Mouse (Mus musculus) adipocyte (in vitro differentiated cells): Measurements from ENCODE around the gene Stxbp3.

ENCODE experiments used
- DNase-seq: peaks from one replicate; pipeline ENCODE4 v3.0.0-alpha.2; 2016; ENCODE audit warnings: low spot score

Gene Stxbp3

DNA sequence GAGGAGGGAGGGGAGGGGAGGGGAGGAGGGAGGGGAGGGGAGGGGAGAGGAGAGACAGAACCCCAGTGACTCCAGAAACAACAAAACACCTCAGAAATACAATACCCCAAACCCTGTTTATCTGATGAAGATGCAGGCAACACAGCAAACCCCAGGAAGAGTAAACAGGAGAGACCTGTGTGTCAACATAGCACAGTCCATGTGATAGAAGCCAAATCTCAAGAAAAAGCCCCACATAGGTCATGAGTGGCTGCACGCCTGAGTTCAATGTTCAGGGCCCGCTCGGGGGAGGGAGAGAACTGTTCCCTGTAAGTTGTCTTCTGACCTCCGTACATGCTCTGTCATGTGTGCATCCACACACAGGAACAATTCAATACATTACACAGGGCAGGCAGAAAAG, 43.9 kb downstream of the Stxbp3 start:
- DNase-seq, result no peak

DNA sequence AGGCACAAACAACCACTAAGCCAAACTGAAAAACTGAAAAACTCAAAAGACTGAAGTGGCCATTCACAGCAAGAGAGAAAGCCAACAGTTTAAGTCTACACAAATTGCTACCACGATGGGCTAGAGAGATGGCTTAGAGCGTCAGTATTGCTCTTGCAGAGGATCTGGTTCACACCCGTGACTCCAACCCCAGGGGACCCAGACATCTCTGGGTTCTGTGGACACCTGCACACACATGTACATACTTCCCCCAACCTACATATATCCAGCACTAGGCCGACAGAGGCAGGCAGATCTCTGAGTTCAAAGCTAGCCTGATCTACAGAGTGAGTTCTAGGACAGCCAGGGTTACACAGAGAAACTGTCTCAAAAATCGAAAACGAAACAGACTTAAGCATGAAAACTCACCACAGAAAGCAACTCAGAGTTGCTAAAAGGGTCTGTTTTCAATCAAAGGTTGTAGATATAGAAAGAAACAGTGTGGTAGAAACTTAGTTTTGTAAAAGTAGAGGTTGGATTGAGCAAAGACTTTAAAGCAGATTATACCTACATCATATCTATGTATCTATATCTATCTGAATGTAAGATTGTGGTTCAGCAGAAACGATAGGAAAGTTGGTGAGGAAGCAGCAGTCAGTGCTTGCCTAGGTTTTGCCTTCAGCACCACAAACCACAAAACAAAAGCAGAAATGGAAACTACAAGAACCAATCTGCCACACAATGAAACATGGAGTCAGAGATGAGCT, 44.6 kb downstream of the Stxbp3 start:
- no peak for DNase-seq

DNA sequence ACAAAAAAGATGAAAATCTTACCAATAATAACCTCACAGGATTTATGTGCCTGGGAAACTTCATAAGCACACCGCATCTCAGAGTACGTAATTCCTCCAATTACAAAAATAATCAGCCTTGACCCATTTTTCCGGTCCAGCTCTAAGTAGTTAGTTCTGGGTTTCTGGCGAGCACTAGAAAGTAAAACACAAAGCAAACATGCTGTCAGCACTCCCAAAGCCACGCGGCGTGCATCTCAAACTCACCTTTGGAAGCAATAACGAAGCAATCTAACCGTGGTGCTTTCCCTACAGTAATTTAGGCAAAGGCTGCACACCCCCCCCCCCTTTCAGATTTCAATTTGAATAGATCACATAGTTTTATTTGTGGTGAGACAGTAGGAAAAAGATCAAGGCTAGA, 45.5 kb downstream of the Stxbp3 start:
- DNase-seq, result no peak

DNA sequence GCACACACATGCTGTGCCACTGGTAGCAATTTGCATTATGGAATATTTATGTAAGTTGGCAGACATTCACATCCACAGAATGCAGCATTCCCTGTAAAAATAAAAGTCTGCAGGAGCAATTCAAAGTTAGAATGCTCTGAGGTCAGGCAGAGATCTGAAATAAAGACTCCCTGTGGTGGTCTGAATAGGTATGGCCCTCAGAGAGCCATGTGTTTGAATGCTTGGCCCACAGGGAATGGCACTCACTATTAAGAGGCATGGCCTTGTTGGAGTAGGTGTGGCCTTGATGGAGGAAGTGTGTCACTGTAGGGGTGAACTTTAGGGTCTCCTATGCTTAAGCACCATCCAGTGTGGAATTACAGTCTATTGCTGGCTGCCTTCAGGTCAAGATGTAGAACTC, 47.9 kb downstream of the Stxbp3 start:
- DNase-seq, result no peak

DNA sequence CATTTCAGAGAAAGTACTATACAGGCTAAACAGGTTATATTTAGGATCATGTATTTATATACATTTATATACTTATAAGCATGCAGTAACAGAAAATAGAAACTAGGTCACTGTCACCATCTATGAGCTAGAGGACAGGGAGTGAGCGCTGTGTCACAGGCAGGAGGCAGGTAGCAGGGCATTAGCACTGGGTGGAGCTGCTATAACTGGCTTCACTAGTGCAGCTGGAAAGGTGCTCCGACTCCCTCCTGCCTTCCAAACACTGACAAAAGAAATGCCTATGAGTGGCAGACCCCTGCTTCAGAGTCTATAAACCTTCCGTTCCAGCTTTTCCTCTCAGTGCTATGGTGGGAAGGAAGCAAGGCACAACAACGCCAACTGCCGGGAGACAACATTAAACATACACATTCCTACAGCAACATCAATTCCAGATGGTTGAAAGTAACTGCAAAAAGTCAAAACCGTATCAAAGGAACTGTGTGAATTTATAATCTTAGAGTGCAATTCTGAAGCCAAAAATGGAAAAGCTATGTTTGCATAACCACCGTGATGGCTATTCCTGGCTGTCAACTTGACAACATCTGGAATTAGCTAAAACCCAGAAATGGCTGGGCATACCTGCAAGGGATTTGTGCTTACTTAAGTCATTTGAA, 49.1 kb downstream of the Stxbp3 start:
- DNase-seq, result no peak

DNA sequence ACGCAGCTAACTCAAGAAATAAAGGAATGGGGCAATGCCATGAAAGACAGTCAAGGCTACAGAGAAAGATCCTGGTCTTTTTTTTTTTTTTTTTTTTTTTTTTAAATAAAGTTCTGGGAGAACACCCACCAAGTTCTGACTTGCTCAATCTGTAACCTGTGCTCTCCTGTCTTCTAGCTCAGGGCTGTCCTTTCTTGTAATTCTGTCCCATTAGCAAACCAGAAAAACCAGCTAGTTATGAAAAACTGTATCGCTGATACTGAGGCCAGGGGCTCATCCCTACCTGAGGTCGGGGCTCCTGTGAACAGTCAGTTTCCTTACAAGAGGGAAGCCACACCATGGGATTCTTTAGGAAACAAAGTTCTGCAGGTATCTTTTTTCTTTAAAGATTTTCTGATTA, 49.8 kb downstream of the Stxbp3 start:
- no peak for DNase-seq

DNA sequence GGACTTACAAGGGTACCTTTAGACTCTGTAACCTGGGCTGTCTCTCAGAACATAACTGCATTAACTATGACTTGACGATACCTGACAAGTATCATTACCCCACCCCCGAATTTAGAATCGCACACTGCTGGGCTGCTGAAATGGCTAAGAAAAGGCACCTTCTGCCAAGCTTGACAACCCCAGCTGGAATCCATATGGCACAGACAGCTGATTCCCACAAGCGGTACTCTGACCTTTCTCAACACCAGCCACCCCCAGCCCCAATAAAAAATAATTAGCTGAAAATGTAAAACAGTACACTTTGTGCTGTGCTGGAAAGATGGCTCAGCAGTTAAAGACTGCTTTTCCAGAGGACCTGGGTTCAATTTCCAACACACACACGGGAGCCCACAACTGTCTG, 51.0 kb downstream of the Stxbp3 start:
- no peak for DNase-seq

DNA sequence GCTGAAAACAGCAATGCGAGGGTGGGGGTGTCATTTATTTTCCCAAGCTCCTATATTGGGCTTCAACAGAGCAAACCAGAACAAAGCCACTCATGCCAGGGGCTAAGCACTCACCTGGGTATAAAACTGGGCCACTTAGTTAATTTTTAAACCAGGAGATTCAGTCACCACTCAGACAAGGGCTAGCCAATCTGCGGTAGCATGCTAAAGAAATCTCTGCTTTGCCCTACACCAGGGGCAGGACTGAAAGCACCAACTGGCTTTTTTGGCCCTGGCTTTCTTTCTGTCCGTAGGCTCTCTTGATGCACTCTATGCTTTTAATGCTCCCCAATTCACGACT, 51.9 kb downstream of the Stxbp3 start:
- no peak for DNase-seq

DNA sequence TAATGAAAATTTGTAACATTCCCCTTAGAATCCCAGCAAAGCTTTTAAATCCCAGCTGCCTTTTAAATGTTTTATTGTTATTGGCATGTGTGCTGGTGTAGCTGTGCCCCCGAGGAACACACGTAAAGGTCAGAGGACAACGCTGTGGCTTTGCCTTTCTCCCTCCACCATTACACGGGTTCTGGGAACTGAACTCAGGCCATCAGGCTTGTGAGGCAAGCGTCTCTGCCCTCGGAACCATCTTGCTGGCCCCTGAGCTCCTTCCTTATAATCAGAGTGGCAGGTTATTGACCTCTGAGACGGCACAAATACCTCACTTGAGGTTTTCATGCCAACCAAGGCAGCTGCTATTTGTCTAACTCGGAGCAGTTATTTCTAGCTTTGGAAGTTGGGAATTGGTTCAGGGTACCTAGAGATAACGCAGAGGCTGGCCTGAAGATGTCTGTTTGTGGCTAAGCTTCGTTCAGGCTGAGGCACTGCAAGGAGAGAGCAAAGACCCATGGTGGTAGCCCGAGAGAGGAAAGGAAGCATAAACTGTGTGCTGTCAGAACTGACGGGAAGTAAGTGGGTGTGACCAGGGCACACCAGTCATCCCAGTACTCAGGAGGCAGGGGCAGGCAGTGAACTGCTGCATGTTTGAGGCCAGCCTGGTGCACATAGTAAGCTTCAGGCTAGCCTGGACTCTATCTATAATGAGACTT, 52.4 kb downstream of the Stxbp3 start:
- DNase-seq, result peak; percentile 43

DNA sequence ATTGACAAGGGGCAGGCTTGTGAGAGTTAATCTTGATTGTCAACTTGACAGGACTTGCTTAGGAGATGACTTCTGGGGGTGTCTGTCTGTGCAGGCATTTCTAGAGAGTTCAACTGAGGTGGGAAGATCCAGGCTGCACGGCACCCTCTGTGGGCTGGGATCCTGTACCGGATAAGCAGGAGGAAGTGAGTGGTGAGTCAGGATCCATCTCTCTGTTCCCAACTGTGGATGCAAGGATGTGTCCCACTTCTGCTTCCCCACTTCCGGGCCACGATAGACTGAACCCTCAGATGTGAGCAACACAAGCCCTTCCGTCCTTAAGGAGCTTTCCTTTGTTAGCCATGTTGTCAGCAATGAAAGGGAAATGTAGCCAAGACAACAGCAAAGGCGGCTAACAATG, 53.8 kb downstream of the Stxbp3 start:
- no peak for DNase-seq

DNA sequence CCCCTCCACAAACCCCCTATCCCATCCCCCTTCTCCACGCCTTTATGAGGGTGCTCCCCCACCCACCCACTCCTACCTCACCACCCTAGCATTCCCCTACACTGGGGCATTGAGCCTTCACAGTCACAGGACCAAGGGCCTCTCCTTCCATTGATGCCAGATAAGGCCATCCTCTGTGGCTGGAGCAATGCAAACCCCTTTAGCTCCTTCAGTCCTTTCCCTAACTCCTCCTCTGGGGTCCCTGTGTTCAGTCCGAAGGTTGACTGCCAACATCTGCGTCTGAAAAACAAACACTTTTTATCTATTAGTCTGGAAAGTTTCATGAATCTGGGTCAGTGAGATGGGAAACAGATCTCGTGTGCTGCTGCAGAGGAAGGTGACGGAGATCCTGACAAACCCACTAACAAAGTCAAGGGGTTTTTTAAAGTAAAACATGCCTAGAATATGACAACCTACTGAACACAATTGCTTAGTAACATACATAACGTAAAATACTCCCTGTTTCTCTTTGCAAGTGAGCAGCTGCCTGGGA, 57.9 kb downstream of the Stxbp3 start:
- no peak for DNase-seq

DNA sequence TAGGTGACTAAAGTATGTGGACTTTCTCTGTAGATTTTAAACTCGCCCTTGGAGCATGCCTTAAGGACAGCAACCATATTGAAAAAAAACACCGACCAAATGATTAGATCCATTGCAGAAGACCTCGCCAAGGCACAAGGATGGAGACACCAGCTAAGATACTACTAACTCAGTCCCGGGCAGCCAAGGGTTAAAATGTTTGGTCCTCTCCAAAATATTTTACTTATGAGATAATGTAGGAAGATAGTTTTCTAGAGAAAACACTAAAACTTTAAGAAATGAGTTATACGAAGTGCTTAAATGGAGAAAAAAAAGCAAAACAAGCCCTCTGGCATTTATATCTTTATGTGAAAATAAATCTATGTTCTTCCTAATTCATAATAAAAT, 58.4 kb downstream of the Stxbp3 start:
- no peak for DNase-seq

DNA sequence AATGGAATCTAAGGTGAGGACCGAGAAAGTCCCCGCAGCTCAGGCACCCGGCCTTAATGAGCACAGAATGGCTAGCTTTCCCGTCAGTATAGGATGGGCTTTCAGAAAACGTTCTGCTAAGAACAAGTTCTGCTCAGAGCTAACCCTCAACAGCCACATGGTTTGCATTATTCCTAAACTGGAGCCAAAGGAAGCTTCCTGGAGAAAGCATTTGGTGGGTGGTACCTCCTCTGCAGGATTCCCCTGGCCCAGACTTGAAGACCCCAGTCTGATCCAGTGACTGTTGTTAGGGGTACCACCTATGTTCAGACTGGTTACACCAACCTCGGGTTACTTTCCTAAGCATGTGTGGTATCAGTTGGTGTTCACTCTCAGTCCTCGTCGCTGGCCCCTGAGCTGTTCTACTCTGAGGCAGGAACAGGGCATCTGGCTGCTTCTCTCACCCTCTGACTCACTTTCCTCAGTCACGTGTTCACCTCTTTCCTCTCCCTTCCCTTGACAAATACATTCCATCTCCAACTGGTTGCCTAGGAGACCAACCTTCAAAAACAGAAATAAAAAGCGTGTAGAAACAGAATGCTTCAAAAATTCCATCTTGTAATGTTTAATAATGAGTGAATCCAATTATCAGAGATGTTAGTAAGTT, 59.0 kb downstream of the Stxbp3 start:
- peak; percentile 89 for DNase-seq

DNA sequence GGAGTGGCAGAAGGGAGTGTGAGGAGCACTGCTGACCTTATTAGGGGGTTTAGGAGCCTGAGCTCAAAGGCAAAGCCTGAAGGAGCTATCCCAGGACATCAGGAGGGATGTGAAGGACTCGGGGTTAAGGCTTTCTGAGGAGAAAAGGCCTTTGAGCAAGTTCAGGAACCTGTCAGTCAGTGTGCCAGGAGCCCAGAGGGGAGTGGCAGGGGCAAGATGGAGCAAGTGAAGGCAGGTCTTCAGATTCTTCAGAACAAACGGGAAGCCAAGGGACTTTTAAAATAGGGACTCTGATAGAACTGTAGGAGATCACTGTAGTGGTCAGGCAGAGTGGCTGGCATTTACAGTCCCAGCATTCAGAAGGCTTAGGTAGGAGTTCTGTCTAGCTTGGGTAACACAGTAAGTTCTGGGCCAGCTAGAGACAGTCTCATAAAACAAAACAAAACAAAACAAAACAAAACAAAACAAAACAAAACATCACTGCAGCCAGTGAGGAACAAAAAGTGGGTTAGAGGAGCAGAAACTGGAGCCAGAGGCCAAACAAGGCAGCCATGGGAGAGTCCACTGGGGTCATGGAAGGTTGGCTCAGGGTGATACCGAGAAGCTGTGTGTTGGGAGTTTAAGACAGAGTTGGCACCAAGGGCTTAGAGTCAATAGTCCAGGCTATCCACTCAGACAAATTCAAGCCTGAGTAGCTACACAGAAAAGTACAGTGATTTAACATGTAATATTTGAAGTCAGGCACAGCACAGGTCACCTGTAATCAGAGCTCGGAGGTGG, 61.4 kb downstream of the Stxbp3 start:
- peak; percentile 67 for DNase-seq

DNA sequence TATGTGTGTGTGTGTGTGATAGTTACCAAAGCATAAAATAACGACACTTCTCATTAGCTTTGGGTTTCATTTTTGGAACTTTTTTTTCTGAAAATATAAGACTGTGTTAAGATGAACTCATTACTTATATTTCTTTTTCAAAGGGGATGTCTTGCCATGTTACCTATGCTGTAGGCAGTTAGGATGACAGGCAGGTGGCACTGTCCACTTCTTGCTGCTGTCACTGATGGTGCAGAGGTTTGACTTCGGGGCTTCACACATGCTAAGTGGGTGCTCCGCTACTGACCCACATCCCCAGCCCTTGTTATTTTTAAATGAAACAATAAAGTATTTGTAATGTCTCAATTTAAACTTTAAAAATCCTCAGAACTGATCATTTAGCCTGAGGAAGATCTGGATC, 67.5 kb downstream of the Stxbp3 start:
- DNase-seq, result no peak

DNA sequence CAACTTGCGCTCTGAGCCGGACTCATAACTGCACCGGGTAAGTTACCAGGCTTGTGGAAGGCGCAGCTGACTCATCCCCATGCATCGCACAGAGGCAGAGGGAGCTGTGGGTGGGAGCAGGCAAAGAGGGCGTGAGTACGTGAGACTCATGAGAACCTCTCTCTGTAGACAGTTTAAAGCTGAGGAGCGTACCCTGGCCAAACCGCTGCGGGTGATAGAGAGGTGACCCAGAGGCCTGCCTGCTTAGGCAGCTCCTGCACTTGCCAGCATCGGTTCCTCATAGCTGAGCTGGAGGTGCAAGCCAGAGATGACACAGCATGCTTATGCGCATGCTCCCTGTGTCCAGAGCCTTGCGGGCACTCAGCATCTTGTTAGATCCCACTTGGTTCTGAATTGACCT, 68.1 kb downstream of the Stxbp3 start:
- DNase-seq, result no peak

DNA sequence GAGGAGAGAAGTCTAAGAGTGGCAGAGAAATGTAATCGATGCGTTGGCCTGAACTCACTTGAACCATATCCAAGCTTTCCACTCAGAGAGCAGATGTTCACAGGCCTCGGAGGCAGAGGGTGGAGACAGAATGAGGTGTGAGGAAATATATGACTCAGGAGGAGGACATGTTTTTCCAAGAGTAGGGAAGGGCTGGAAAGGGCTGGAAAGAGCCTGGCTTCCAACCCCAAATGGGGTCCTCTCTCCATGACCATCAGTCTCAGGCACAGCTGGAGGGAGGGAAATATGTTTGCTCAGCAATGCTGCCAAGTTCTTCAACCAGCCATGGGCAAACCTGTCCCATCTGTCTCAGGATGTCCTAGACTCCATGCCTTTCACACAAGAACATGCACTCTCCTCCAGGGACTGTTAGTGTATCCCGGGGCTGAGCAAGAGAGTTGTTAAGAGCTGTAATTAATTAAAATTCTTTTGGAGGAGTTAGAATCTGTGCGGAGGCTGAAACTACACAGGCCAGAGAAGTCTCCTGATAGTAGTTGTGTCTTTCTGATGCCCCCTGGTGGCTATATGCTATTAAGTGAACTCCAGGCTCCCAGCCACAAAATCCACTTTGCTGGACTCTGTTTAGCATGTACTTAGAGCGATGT, 69.5 kb downstream of the Stxbp3 start:
- DNase-seq, result peak; percentile 91

DNA sequence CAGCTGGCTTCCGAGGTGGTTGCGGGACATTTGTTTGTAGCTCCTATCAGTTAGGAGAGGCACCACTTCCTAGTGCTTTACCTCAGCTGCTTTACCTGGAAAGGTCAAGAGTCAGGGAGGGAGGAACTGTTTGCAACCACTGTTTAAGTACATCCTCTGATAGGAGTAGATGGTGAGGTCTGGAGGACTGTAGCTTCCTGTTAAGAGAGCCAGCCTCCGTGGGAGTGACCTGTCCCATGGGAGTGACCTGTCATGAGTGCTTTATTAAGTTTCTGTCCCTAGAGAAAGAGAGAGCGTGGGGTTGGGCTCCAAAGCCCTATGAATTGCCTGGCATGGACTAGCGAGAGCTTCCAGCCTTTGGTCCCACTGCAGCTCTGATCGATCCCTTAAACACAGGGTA, 70.8 kb downstream of the Stxbp3 start:
- no peak for DNase-seq

DNA sequence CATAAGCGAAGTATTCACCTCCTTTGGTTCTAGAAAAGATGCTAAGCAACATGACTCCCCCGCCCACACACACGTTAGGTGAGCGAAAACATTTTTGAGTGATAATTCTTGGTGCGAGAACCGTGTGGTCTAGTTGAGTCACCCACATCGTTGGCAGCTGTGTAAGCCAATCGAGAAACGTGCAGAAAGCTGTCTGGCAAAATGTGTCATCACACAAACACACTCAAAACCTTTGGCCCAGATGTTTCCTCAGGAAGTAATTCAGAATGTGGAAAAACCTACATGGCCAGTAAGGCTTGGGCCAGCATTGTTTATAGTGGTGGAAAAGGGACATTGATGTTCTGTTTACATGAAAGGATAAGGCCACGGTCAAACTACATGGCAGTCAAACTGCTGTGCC, 72.9 kb downstream of the Stxbp3 start:
- peak; percentile 69 for DNase-seq

DNA sequence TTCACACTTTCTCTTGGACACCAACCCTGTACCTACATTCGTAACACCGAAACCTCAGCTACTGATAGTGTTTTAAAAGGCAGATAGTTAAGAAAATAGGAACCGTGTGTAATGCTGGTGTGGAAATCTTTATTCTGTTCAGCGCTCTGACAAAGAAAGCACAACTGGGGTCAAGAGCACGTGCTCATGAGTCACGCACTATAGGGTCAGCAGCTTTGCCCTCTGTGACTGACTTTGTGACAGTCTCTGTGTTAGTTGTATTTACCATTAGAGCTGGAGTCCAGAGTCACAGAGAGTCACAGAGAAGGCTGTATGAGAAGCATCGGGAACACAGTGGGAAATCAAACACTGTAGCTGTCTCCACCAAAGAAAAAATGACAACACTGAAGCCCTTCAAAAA, 73.4 kb downstream of the Stxbp3 start:
- DNase-seq, result no peak

DNA sequence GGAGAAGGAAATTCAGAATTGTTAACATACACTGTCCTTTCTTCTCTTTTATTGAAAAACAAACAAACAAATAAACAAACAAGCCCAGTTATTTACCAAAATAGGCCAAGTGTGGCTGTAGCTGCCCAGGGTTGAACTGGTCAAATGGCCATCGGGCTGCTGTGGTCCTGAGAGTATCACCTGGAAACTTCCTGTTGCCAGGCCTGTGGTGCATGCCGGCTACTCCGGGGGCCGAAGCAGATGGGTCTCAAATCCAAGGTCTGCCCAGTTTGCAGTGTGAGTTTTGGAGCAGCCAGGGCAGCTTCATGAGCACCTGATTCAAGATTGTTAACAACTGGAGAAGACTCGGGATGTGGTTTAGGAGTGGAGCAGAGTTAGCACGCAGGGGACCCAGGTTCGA, 74.8 kb downstream of the Stxbp3 start:
- DNase-seq, result no peak

DNA sequence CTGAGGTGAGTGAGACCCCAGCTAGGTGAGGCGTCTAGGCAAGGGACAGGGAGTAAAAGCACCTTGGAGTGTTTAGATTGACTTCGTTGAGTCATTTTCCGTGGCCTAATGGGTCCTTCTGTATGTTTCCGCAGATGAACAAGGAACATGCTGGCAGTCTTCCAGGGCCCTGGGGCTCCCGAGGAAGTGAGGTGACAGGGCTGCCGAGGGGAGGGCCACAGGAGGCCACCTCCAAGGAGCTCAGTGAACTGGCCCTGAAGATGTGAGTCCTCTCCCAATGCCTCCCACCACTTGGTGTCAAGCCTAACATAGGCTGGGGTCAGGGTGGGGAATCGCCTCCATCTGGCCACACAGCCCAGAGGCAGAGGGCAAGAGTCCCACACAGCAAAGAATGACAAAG, 75.3 kb downstream of the Stxbp3 start:
- DNase-seq, result no peak
